Mouse (Mus musculus) intestine, embryonic 14.5 days (tissue): ENCODE measurements around the gene Nhlrc3. TPM values are rescaled to one million over a fixed set of nuclear protein-coding genes. Genes with fewer than 3 reads are reported as not detected.

Experiments
- ATAC-seq: fragments of 200-750 bp; cut with Nextera tagmentation; replicated peaks from 2 replicates; pipeline ENCODE4 v1.8.0; 2017; ENCODE audit warnings: low read depth, moderate number of reproducible peaks, moderate TSS enrichment, moderate library complexity; ENCODE audit not compliant: low FRiP score, low TSS enrichment
- DNase-seq: peaks from one replicate; pipeline ENCODE4 v3.0.0-alpha.2; 2018; ENCODE audit warnings: low spot score
- H3K27ac ChIP-seq: fragments of 300-500 bp; sonication (generic); 2 replicates; pipeline ENCODE4 v1.5.1; 2014; ENCODE audit warnings: low read depth, mild to moderate bottlenecking, control low read depth
- H3K27me3 ChIP-seq: fragments of 300-500 bp; sonication (generic); replicated peaks from 2 replicates; pipeline ENCODE4 v1.6.1; 2014; ENCODE audit warnings: low read length, control low read depth; ENCODE audit not compliant: control insufficient read depth, insufficient read depth
- H3K36me3 ChIP-seq: fragments of 300-500 bp; sonication (generic); 2 replicates; pipeline ENCODE4 v1.6.1; 2014; ENCODE audit warnings: low read length, control low read depth; ENCODE audit not compliant: control insufficient read depth, insufficient read depth
- H3K4me1 ChIP-seq: fragments of 300-500 bp; sonication (generic); replicated peaks from 2 replicates; pipeline ENCODE4 v1.6.1; 2014; ENCODE audit warnings: low read length, control low read depth, mixed read lengths; ENCODE audit not compliant: control insufficient read depth, insufficient read depth
- H3K4me2 ChIP-seq: fragments of 300-500 bp; sonication (generic); 2 replicates; pipeline ENCODE4 v1.6.1; 2014; ENCODE audit warnings: low read length
- H3K4me3 ChIP-seq: fragments of 300-500 bp; sonication (generic); 2 replicates; pipeline ENCODE4 v1.5.1; 2014; ENCODE audit warnings: low read depth, low read length, control low read depth, mixed read lengths
- H3K9ac ChIP-seq: fragments of 300-500 bp; sonication (generic); 2 replicates; pipeline ENCODE4 v1.6.1; 2014; ENCODE audit warnings: mild to moderate bottlenecking, low read length
- H3K9me3 ChIP-seq: fragments of 300-500 bp; sonication (generic); 2 replicates; pipeline ENCODE4 v1.6.1; 2016; ENCODE audit warnings: low read length, control low read depth; ENCODE audit not compliant: control insufficient read depth
- WGBS: fragments of 180-500 bp; shearing (Covaris S2); extraction: QIAGEN DNeasy Blood & Tissue Kit; methylation state at CpG from one replicate; pipeline ENCODE4 v1.1.7; 2014; 5-methylcytosine and 5-hydroxymethylcytosine counted together
- polyA plus RNA-seq: library from polyadenylated mRNA; unstranded; fragments of >200 nt; fragmentation: Nextera tagmentation; extraction: Ambion mirVana; gene quantifications from 2 replicates; pipeline ENCODE4 v1.2.1, GENCODE M21; 2014

Nhlrc3 gene
- polyA plus RNA-seq, 1 experiment from 2014 or later: 12.1 TPM

- no peak overlapping the region for H3K9ac ChIP-seq
- H3K36me3 ChIP-seq: peaks cover 61% of the 10 kb centered on the region
- no peak for DNase-seq
- H3K4me3 ChIP-seq: no peak overlapping the region
- no peaks in the 10 kb centered on the region for H3K9me3 ChIP-seq
- H3K27me3 ChIP-seq: no peaks in the 10 kb centered on the region
- ATAC-seq: no peak
- H3K27ac ChIP-seq: no peak overlapping the region
- H3K4me2 ChIP-seq: no peak overlapping the region
- 94% methylated on average over 11 of the region's 11 CpGs for WGBS
- H3K4me1 ChIP-seq: no peaks in the 10 kb centered on the region
Measured at GRCm38 (mm10) chr3:53450666-53451065, 12.5 kb downstream of the Nhlrc3 start.

- Histone ChIP-seq H3K9me3 (no peaks in the 10 kb centered on the region), H3K27ac (no peak overlapping the region), H3K36me3 (peaks cover 36% of the 10 kb centered on the region), H3K4me3 (no peak overlapping the region), H3K4me1 (no peaks in the 10 kb centered on the region), H3K9ac (no peak overlapping the region), H3K4me2 (no peak overlapping the region), H3K27me3 (no peaks in the 10 kb centered on the region)
- ATAC-seq (peak; percentile 83), DNase-seq (no peak)
- 26% methylated on average over 2 of the region's 2 CpGs for WGBS
Measured at GRCm38 (mm10) chr3:53448208-53448607, 14.9 kb downstream of the Nhlrc3 start.

- Histone ChIP-seq H3K4me1 (no peaks in the 10 kb centered on the region), H3K36me3 (peaks cover 22% of the 10 kb centered on the region), H3K27ac (no peak overlapping the region), H3K9me3 (no peaks in the 10 kb centered on the region), H3K4me2 (no peak overlapping the region), H3K9ac (no peak overlapping the region), H3K4me3 (no peak overlapping the region), H3K27me3 (no peaks in the 10 kb centered on the region)
- ATAC-seq (no peak), DNase-seq (no peak)
- WGBS: 81% methylated on average over 3 of the region's 3 CpGs
Measured at GRCm38 (mm10) chr3:53446801-53447200, 16.3 kb downstream of the Nhlrc3 start.

- Histone ChIP-seq H3K9me3 (no peaks in the 10 kb centered on the region), H3K4me3 (no peak overlapping the region), H3K9ac (no peak overlapping the region), H3K4me2 (no peak overlapping the region), H3K27ac (no peak overlapping the region), H3K27me3 (no peaks in the 10 kb centered on the region), H3K4me1 (no peaks in the 10 kb centered on the region), H3K36me3 (peaks cover 9% of the 10 kb centered on the region)
- 83% methylated on average over 5 of the region's 5 CpGs for WGBS
- ATAC-seq (no peak), DNase-seq (no peak)
Measured at GRCm38 (mm10) chr3:53445540-53445939, 17.6 kb downstream of the Nhlrc3 start.

GRCm38 (mm10) chr3:53436550-53436949 lies 26.6 kb downstream of the Nhlrc3 start:
- Histone ChIP-seq H3K36me3 (no peaks in the 10 kb centered on the region), H3K4me3 (no peak overlapping the region), H3K27ac (no peak overlapping the region), H3K4me1 (no peaks in the 10 kb centered on the region), H3K27me3 (no peaks in the 10 kb centered on the region), H3K4me2 (no peak overlapping the region), H3K9me3 (no peaks in the 10 kb centered on the region), H3K9ac (no peak overlapping the region)
- no peak for DNase-seq
- WGBS: 69% methylated on average over 5 of the region's 5 CpGs
- no peak for ATAC-seq

- Histone ChIP-seq H3K36me3 (no peaks in the 10 kb centered on the region), H3K9me3 (no peaks in the 10 kb centered on the region), H3K9ac (no peak overlapping the region), H3K4me3 (no peak overlapping the region), H3K27ac (no peak overlapping the region), H3K4me2 (no peak overlapping the region), H3K4me1 (no peaks in the 10 kb centered on the region), H3K27me3 (no peaks in the 10 kb centered on the region)
- WGBS: 77% methylated on average over 3 of the region's 3 CpGs
- DNase-seq (no peak), ATAC-seq (no peak)
Measured at GRCm38 (mm10) chr3:53434610-53435009, 28.5 kb downstream of the Nhlrc3 start.

GRCm38 (mm10) chr3:53423576-53423975 lies 39.6 kb downstream of the Nhlrc3 start:
- Histone ChIP-seq H3K9ac (no peak overlapping the region), H3K4me2 (no peak overlapping the region), H3K4me1 (no peaks in the 10 kb centered on the region), H3K36me3 (no peaks in the 10 kb centered on the region), H3K27me3 (no peaks in the 10 kb centered on the region), H3K27ac (no peak overlapping the region), H3K4me3 (no peak overlapping the region), H3K9me3 (no peaks in the 10 kb centered on the region)
- WGBS: 83% methylated on average over 4 of the region's 4 CpGs
- DNase-seq: no peak
- ATAC-seq: no peak

GRCm38 (mm10) chr3:53422691-53423090 lies 40.4 kb downstream of the Nhlrc3 start:
- no peak overlapping the region for H3K9ac ChIP-seq

GRCm38 (mm10) chr3:53421656-53422055 lies 41.5 kb downstream of the Nhlrc3 start:
- H3K4me1 ChIP-seq: no peaks in the 10 kb centered on the region
- H3K4me2 ChIP-seq: no peak overlapping the region
- ATAC-seq: no peak
- no peaks in the 10 kb centered on the region for H3K9me3 ChIP-seq
- DNase-seq: no peak
- H3K9ac ChIP-seq: no peak overlapping the region
- no peak overlapping the region for H3K4me3 ChIP-seq
- H3K36me3 ChIP-seq: no peaks in the 10 kb centered on the region
- WGBS: 88% methylated on average over 12 of the region's 12 CpGs
- H3K27me3 ChIP-seq: no peaks in the 10 kb centered on the region
- no peak overlapping the region for H3K27ac ChIP-seq

More at GRCm38 (mm10) chr3:53422691-53423090, 40.4 kb downstream of the Nhlrc3 start:
- H3K36me3 ChIP-seq: no peaks in the 10 kb centered on the region
- H3K4me2 ChIP-seq: no peak overlapping the region
- no peak overlapping the region for H3K27ac ChIP-seq
- H3K4me1 ChIP-seq: no peaks in the 10 kb centered on the region
- no peaks in the 10 kb centered on the region for H3K9me3 ChIP-seq
- H3K27me3 ChIP-seq: no peaks in the 10 kb centered on the region
- no peak overlapping the region for H3K4me3 ChIP-seq
- ATAC-seq: no peak
- 74% methylated on average over 1 of the region's 1 CpGs for WGBS
- no peak for DNase-seq
